Mouse (Mus musculus): Measurements from ENCODE around the gene Rbp3. TPM values are rescaled to one million over a fixed set of nuclear protein-coding genes. Genes with fewer than 3 reads are reported as not detected.
A peak's percentile ranks its signal among the peaks of the same experiment; 100 is the strongest.

Gene Rbp3
- total RNA-seq (2021) = not detected

DNA sequence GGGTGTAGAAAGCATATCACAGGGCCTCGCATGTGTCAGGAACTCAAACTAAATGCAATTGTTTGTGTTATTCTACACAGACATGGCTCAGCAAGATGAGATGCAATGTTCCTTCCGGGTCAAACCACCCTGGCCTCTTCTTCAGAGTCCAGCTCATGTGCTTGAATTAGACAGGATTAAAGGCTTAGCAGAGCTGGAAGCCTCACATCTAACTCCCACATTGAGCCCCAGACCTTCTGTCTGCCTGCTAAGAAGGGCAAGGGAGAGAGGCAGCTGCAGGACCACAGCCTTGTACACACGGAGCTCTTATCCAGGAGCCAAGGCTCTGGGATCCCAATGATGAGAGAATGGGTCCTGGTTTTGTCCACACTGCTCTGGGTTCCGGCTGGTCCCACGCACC is at the start of gene Rbp3:
Gene Rbp3 (plus strand): TSS at position 243 of the 400 bp plus-strand sequence.
- no peak for DNase-seq (ENCODE audit: low spot score)
- intact Hi-C loops (cut with DNase I) = no loop called here

DNA sequence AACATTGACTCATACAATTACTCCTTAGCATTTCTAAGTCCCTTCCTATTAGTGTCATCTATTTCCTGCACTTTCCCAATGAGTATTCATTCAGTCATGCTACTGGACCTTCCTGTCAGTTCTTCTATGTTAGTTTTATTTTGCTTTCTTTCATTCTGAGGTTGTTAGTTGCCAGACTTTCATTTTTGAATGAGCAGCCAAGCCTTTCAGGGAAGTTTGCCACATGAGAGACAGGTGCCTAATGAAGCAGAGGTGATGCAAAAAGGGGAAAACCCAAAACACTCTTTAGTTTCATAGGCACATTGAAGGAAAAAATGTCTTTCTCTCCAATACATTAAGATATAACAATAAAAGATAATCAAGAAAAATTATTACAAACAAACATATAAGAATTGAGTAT is 49.0 kb upstream of the Rbp3 start:
- intact Hi-C loops (cut with DNase I) = no loop called here

GRCm38 (mm10) chr14:33913727-33914126 is 40.1 kb upstream of the Rbp3 start:
- DNase-seq (ENCODE audit: low spot score) = peak; percentile 36
- intact Hi-C loops (cut with DNase I) = loop anchor here (1.0 to 5.0 kb wide), 2 partner anchors 81 to 218 kb away; no protein-coding TSS in a partner anchor

More for the DNA sequence above, 49.0 kb upstream of the Rbp3 start:
- DNase-seq (ENCODE audit: low spot score) = no peak

- intact Hi-C loops (cut with DNase I) = loop anchor here (5.0 kb wide), 1 partner anchor 82 kb away; no protein-coding TSS in a partner anchor
- DNase-seq (ENCODE audit: low spot score) = no peak
Observed at GRCm38 (mm10) chr14:33914206-33914605, 39.6 kb upstream of the Rbp3 start.

- intact Hi-C loops (cut with DNase I) = no loop called here
- DNase-seq (ENCODE audit: low spot score) = no peak
Observed at GRCm38 (mm10) chr14:33920727-33921559, 32.9 kb upstream of the Rbp3 start.

DNA sequence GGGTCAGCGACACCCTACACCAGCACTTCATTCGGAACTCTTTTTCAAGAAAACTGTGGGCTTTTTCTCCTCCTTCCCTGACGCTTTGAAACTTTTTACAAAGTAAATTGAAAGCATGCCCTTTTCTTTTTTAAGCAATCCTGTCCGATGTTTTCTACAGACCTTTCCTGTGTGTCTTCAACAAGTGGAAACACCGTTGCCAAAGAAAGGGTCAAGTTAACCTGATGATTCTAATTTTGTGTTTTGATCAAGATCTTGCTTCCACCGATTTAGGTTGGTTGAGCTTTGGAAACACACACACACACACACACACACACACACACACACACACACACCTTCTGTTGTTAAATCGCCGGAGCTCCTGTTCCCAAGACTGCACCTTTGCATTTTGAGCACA is 31.0 kb upstream of the Rbp3 start:
- intact Hi-C loops (cut with DNase I) = no loop called here
- no peak for DNase-seq (ENCODE audit: low spot score)

GRCm38 (mm10) chr14:33923168-33924070 is 30.4 kb upstream of the Rbp3 start, which contains the start of gene Gdf10:
Gene Gdf10, plus strand, starts transcription at chr14:33923587.
- no peak for DNase-seq (ENCODE audit: low spot score)
- intact Hi-C loops (cut with DNase I) = no loop called here

DNA sequence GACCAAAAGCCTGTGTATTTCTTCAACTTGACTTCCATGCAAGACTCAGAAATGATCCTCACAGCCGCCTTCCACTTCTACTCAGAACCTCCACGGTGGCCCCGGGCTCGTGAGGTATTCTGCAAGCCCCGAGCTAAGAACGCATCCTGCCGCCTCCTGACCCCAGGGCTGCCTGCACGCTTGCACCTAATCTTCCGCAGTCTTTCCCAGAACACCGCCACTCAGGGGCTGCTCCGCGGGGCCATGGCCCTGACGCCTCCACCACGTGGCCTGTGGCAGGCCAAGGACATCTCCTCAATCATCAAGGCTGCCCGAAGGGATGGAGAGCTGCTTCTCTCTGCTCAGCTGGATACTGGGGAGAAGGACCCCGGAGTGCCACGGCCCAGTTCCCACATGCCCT is 21.9 kb upstream of the Rbp3 start:
- intact Hi-C loops (cut with DNase I) = loop anchor here (2.0 kb wide), 1 partner anchor 237 kb away; no protein-coding TSS in a partner anchor

GRCm38 (mm10) chr14:33932935-33933703 is 20.7 kb upstream of the Rbp3 start:
- intact Hi-C loops (cut with DNase I) = loop anchor here (1.0 to 2.0 kb wide), 2 partner anchors 238 to 260 kb away; no protein-coding TSS in a partner anchor
- DNase-seq (ENCODE audit: low spot score) = no peak

More for the DNA sequence above, 21.9 kb upstream of the Rbp3 start:
- DNase-seq (ENCODE audit: low spot score) = no peak

GRCm38 (mm10) chr14:33933778-33934317 is 20.0 kb upstream of the Rbp3 start:
- no peak for DNase-seq (ENCODE audit: low spot score)
- intact Hi-C loops (cut with DNase I) = loop anchor here (1.0 to 2.0 kb wide), 2 partner anchors 239 to 261 kb away; no protein-coding TSS in a partner anchor

DNA sequence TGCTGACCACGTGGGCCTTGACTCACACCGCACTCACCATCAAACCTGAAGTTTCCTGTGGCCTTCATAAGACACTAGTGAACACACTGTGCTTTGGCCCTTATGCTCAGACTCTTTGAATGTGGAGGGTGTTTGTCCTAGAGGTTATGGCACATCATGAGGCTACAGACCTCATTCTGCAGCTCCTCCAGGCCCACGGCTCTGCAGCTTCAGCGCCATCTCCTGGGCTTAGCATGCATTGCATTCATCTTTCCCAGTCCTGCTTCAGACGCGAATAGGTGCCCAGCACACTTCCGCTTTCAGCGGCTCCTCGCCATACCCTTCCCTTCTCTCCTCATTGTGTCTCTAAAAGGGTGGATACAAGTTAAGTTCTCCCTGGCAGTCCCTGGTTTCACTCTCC is 14.7 kb upstream of the Rbp3 start:
- intact Hi-C loops (cut with DNase I) = no loop called here
- DNase-seq (ENCODE audit: low spot score) = no peak

GRCm38 (mm10) chr14:33940739-33941138 is 13.1 kb upstream of the Rbp3 start, which contains the start of gene Gdf2:
Gene Gdf2, plus strand, starts transcription at chr14:33941039.
- no peak for DNase-seq (ENCODE audit: low spot score)
- intact Hi-C loops (cut with DNase I) = no loop called here

DNA sequence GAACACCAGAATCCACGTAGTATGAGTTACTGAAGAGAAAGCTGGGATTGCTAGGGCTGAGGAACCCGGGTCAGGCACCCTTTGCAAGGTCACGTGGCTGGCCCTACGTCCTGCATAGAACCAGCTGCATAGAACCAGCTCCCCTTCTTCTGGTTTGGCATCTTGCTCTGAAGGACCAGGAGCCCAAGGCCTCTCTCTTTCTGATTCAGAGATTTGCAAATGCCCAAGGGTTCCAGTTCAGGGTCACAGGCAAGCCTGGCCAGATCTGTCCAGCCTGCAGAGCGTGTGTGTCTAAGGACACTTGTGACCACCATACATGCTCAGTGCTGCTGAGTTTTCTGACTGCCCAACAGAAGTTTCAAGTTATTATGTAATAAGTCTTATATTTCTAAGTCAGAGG is 11.6 kb upstream of the Rbp3 start:
- intact Hi-C loops (cut with DNase I) = no loop called here
- no peak for DNase-seq (ENCODE audit: low spot score)

- no peak for DNase-seq (ENCODE audit: low spot score)
- intact Hi-C loops (cut with DNase I) = no loop called here
Observed at GRCm38 (mm10) chr14:33946125-33946524, 7.7 kb upstream of the Rbp3 start.

GRCm38 (mm10) chr14:33952233-33952981 is 1.4 kb upstream of the Rbp3 start:
- intact Hi-C loops (cut with DNase I) = no loop called here
- no peak for DNase-seq (ENCODE audit: low spot score)

DNA sequence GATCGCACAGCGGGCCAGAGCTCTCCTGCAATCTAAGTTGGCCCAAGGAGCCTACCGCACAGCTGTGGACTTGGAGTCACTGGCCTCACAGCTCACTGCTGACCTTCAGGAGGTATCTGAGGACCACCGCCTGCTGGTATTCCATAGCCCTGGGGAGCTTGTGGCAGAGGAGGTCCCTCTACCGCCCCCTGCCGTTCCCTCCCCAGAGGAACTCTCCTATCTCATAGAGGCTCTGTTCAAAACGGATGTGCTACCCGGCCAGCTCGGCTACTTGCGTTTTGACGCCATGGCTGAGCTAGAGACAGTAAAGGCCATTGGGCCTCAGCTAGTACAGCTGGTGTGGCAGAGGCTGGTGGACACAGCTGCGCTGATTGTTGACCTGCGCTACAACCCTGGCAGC is 2.3 kb downstream of the Rbp3 start:
- intact Hi-C loops (cut with DNase I) = loop anchor here (5.0 kb wide), 2 partner anchors 251 to 281 kb away; no protein-coding TSS in a partner anchor
- DNase-seq (ENCODE audit: low spot score) = no peak

DNA sequence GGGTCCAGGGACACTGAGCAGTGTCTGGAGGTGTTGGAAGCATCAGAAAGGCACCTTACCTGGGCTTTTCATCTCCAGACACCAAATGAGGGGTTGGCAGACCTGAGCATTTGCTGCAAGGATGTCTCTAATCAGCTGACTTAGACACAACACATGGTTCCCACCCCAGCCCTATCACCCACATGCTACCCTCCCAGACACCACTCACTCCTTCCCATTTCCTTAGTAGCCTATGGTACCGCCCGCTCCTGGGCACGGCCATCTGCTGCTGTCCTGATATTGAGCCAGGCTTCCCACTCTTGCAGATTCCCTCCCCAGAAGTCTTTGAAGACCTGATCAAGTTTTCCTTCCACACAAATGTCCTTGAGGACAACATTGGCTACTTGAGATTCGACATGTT is 4.4 kb downstream of the Rbp3 start:
- intact Hi-C loops (cut with DNase I) = loop anchor here (2.0 to 5.0 kb wide), 3 partner anchors 147 to 279 kb away; no protein-coding TSS in a partner anchor
- DNase-seq (ENCODE audit: low spot score) = no peak

GRCm38 (mm10) chr14:33958841-33959240 is 5.0 kb downstream of the Rbp3 start:
- intact Hi-C loops (cut with DNase I) = loop anchor here (2.0 to 5.0 kb wide), 3 partner anchors 146 to 278 kb away; no protein-coding TSS in a partner anchor
- no peak for DNase-seq (ENCODE audit: low spot score)
